Mouse (Mus musculus) embryonic fibroblast, embryonic 13.5 days (primary cell): ENCODE measurements at regions not wholly inside any gene's neighbourhood (a gene's known extent, or its start where the extent isn't known, plus 50 kb on each side); places are given as distances from the start of the nearest gene placed in this dataset.

Experiments
- CTCF ChIP-seq: IDR thresholded peaks from 2 replicates; pipeline ENCODE4 v1.5.1; 2011; ENCODE audit warnings: mild to moderate bottlenecking, control low read depth, low read length, moderate library complexity, borderline replicate concordance; ENCODE audit not compliant: insufficient read depth
- POLR2A ChIP-seq: IDR thresholded peaks from 2 replicates; pipeline ENCODE4 v1.6.1; 2011; ENCODE audit warnings: low read depth, mild to moderate bottlenecking, control low read depth, low read length, moderate library complexity

- TF ChIP-seq POLR2A (no peak), CTCF (no peak)
These were observed 719.8 kb upstream of the Slc8a1 start for GRCm38 (mm10) chr17:82457972-82458371.
